Mouse (Mus musculus): ENCODE measurements around the gene Tbc1d24.

Tbc1d24 gene

DNA sequence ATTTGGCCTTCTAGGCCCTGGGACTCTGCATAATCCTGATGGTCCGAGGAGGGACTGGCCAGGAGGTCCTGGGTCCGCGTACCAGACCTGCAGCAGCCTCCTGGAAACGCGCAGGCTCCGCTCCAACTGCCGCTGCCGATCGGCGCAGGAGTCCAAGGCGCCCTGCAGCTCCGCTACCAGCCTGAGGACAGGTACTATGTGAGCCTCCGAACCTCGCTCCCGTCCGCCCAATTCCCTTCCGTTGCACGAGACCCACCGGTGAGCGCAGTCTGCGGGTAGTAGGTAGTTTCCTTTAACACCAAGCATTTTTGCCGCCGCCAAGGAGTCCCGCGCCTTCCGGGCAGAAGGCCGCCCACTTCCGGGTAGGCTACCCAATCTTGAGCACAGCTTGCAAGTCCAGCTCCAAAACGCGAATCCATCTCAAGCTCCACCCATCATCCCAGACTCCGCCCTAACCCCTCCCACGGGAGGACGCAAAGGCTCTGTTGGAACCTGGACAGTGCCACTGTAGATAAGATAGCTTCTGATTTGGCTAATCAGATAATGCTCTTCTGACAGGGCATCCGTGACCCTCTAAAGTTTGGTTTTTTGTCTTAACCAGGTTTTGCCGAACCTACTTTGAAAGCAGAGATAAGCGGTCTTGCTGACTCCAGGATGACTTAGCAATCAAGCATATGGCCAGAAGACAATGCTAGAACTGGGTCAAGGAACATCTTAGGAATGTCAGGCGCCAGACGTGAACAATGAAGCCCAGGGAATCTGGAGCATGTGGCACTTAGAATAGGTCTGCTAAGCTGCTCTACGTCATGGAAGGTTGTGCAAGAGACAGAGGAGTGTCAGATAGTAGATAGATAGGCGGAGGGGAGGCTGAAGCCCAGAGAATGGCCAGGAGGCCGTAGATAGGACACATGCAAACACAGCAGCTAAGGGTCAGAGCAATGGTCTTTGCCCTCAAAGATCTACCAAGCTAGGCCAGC lies 15.4 kb upstream of the Tbc1d24 start, which contains the start of gene Tedc2:
Gene Tedc2, minus strand, starts transcription at position 417 of the 977 bp plus-strand sequence.
- Histone ChIP-seq H3K27me3 (ENCODE audit: control insufficient read depth, insufficient read depth, low read length, poor library complexity, severe bottlenecking) (no peaks in the 10 kb centered on the region), H3K36me3 (ENCODE audit: control insufficient read depth, insufficient read depth, low read length, poor library complexity, severe bottlenecking) (no peaks in the 10 kb centered on the region)
- peak; percentile 92 for DNase-seq (ENCODE audit: low read depth, low spot score)

GRCm38 (mm10) chr17:24216836-24217235 lies 11.5 kb upstream of the Tbc1d24 start:
- DNase-seq (ENCODE audit: low read depth, low spot score), result no peak
- Histone ChIP-seq H3K27me3 (ENCODE audit: control insufficient read depth, insufficient read depth, low read length, poor library complexity, severe bottlenecking) (no peaks in the 10 kb centered on the region), H3K36me3 (ENCODE audit: control insufficient read depth, insufficient read depth, low read length, poor library complexity, severe bottlenecking) (no peaks in the 10 kb centered on the region)

DNA sequence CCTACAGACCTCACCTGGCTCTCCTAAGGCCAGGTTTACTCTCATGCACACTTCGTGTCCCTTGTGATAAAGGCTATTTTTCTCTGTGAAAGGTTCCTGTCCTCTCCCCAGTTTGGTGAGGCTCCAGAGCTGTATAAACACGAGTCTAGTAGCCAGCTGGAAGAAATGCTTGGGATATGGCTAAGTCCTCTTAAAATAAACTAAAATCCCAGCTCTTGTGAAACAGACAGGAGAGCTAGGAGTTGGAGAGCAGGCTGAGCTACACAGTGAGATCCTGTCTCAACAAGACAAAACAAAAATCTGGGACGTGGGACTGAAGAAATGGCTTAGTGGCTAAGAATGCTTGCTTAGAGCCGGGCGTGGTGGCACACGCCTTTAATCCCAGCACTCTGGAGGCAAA lies 7.8 kb upstream of the Tbc1d24 start:
- no peaks in the 10 kb centered on the region for H3K36me3 ChIP-seq (ENCODE audit: control insufficient read depth, insufficient read depth, low read length, poor library complexity, severe bottlenecking)

GRCm38 (mm10) chr17:24212441-24213018 lies 7.2 kb upstream of the Tbc1d24 start:
- no peak for DNase-seq (ENCODE audit: low read depth, low spot score)
- Histone ChIP-seq H3K36me3 (ENCODE audit: control insufficient read depth, insufficient read depth, low read length, poor library complexity, severe bottlenecking) (no peaks in the 10 kb centered on the region), H3K27me3 (ENCODE audit: control insufficient read depth, insufficient read depth, low read length, poor library complexity, severe bottlenecking) (no peaks in the 10 kb centered on the region)

More for the DNA sequence above, 7.8 kb upstream of the Tbc1d24 start:
- no peak for DNase-seq (ENCODE audit: low read depth, low spot score)
- no peaks in the 10 kb centered on the region for H3K27me3 ChIP-seq (ENCODE audit: control insufficient read depth, insufficient read depth, low read length, poor library complexity, severe bottlenecking)

DNA sequence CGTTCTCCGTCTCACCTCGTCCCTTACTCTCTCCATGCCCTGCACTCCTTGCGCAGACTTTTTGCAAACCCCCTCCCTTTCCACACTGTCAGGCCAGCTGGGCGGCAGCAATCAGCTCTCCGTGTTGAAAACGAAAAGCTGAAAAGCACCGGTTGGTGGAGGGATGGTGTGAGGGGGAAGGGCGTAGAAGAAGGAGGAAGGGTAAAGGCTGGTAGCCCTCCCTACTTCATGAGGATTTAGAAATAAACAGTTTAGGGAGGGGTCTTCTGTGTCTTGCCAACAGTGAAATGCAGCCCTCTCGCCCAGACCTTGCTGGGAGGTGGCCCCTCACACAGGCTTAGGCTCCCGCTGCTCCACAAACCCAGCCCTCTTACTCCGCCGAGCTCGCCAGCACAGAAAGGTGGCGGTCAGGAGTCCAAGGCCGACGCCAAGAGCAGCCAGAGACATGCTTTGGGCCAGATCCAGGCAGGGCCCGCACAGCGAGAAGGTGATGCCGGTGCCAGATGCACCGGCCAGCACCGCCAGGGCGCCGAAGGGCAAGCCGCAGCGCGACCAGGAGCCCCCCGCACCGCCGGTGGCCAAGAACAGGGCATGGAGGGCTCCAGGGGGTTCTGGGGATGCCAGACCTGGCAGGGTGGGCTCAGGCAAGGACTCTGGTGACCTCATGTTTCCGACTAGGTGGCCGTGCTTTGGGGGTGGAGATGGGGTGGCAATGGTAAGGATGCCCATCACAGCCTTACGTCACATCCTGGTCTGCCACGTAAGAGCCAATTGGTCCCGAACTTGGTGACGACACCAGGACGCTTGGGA lies 6.5 kb upstream of the Tbc1d24 start:
- no peaks in the 10 kb centered on the region for H3K36me3 ChIP-seq (ENCODE audit: control insufficient read depth, insufficient read depth, low read length, poor library complexity, severe bottlenecking)
- DNase-seq (ENCODE audit: low read depth, low spot score), result peak; percentile 40
- H3K27me3 ChIP-seq (ENCODE audit: control insufficient read depth, insufficient read depth, low read length, poor library complexity, severe bottlenecking), result no peaks in the 10 kb centered on the region

- no peak for DNase-seq (ENCODE audit: low read depth, low spot score)
- Histone ChIP-seq H3K36me3 (ENCODE audit: control insufficient read depth, insufficient read depth, low read length, poor library complexity, severe bottlenecking) (no peaks in the 10 kb centered on the region), H3K27me3 (ENCODE audit: control insufficient read depth, insufficient read depth, low read length, poor library complexity, severe bottlenecking) (no peaks in the 10 kb centered on the region)
Observed at GRCm38 (mm10) chr17:24210591-24210990, 5.2 kb upstream of the Tbc1d24 start.

DNA sequence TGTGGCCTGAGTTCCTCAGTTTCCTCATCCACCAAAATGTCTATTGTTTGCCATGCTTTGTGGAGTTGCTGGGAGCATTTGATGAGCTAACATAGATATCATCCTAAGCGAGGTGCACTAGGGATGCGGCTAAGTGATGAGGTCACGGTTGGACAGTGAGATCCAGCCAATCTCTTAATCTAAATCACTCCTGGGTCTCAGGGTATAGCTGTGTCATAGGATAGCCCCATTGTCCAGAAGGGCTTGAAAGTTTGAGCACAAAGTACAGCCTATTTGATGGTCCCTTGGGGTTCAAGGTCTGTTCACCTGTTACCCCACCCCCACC lies 4.5 kb upstream of the Tbc1d24 start:
- Histone ChIP-seq H3K27me3 (ENCODE audit: control insufficient read depth, insufficient read depth, low read length, poor library complexity, severe bottlenecking) (no peaks in the 10 kb centered on the region), H3K36me3 (ENCODE audit: control insufficient read depth, insufficient read depth, low read length, poor library complexity, severe bottlenecking) (no peaks in the 10 kb centered on the region)
- DNase-seq (ENCODE audit: low read depth, low spot score), result no peak

- Histone ChIP-seq H3K36me3 (ENCODE audit: control insufficient read depth, insufficient read depth, low read length, poor library complexity, severe bottlenecking) (no peaks in the 10 kb centered on the region), H3K27me3 (ENCODE audit: control insufficient read depth, insufficient read depth, low read length, poor library complexity, severe bottlenecking) (no peaks in the 10 kb centered on the region)
- DNase-seq (ENCODE audit: low read depth, low spot score), result peak; percentile 25
Observed at GRCm38 (mm10) chr17:24209043-24209915, 3.9 kb upstream of the Tbc1d24 start, which contains the start of gene Ntn3. Ntn3 (minus strand) TSS chr17:24209531.

DNA sequence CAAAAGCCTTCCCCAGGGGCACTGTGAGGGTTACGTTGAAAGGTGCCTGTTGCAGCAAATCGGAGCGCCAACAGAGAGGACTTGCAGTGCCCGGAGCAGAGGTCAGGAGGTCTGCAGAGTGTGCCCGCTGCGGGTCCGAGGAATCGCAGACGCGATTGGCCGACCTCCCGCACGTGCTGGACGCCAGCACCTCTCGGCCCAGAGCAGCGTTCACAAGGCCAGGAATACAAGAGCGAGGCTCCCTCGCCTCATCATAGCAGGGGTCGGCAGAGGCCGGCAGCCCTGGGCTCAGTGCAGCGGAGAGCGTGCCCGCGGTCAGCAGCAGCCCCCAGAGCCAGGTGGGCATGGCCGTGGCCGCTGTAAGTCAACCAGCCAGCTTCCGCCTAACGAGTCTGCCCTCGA lies 3.3 kb upstream of the Tbc1d24 start:
- no peaks in the 10 kb centered on the region for H3K27me3 ChIP-seq (ENCODE audit: control insufficient read depth, insufficient read depth, low read length, poor library complexity, severe bottlenecking)
- no peaks in the 10 kb centered on the region for H3K36me3 ChIP-seq (ENCODE audit: control insufficient read depth, insufficient read depth, low read length, poor library complexity, severe bottlenecking)
- no peak for DNase-seq (ENCODE audit: low read depth, low spot score)

DNA sequence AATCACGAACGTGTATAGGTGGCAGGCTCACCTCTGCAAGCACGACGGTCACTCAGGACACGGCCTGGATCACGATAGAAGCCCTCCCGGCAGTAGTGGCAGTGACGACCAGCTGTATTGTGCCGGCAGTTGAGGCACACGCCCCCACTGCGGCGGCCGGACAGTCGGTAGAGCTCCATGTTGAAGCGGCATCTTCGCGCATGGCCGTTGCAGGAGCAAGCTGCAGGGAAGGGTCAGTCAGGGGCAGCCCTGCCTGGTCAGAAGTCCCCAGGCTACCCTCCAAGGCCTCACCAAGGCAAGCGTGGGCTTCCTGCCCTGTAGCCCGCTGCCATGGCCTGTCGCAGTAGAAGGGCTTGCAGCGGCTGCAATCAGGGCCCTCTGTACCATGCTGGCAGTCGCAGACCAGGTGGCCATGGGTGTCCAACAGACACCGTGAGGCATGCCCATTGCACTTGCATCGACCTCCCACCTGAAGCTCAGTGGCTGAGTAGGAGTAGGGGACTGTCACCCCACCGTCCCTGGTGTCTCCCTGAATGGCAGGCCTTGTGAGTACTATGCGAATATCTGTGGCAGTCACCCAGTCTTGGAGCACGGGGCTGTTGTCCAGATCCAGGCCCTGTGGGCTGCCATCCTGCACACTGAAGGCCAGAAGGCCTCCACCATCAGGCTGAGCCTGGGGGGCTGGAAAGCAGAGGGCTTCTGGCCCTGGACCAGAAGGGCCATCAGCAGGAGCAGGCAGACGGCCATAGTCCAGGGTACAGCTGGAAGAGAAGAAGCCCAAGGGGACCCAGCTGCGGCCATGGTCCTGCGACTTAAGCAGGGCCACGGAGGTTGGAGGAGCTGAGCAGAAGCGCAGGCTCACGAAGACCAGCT lies 2.6 kb upstream of the Tbc1d24 start:
- Histone ChIP-seq H3K36me3 (ENCODE audit: control insufficient read depth, insufficient read depth, low read length, poor library complexity, severe bottlenecking) (no peaks in the 10 kb centered on the region), H3K27me3 (ENCODE audit: control insufficient read depth, insufficient read depth, low read length, poor library complexity, severe bottlenecking) (no peaks in the 10 kb centered on the region)
- no peak for DNase-seq (ENCODE audit: low read depth, low spot score)

- no peaks in the 10 kb centered on the region for H3K27me3 ChIP-seq (ENCODE audit: control insufficient read depth, insufficient read depth, low read length, poor library complexity, severe bottlenecking)
- H3K36me3 ChIP-seq (ENCODE audit: control insufficient read depth, insufficient read depth, low read length, poor library complexity, severe bottlenecking), result no peaks in the 10 kb centered on the region
- DNase-seq (ENCODE audit: low read depth, low spot score), result peak; percentile 67
Observed at GRCm38 (mm10) chr17:24206451-24207351, 1.3 kb upstream of the Tbc1d24 start.

DNA sequence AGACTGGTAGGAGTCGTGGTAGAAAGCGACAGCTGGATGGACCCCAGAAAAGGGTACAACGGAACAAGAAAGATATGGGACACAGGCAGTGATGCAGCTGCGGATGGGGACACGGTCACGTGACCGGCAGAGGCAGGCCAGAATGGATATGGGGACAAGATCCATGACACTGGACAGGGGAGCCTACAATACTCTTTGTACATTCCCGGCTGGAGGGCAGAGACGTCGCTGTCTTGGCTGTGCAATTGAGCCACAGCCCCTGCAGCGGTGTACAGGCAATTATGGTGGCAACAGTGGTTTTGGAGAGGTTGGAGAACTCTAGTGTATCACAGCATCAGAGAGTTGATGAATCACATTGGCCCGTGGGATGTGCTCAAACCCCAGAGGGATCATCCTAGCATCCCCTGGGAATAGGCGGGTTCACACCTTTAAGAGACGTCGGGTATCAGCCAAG lies 573 bp upstream of the Tbc1d24 start:
- no peaks in the 10 kb centered on the region for H3K36me3 ChIP-seq (ENCODE audit: control insufficient read depth, insufficient read depth, low read length, poor library complexity, severe bottlenecking)
- DNase-seq (ENCODE audit: low read depth, low spot score), result no peak
- H3K27me3 ChIP-seq (ENCODE audit: control insufficient read depth, insufficient read depth, low read length, poor library complexity, severe bottlenecking), result no peaks in the 10 kb centered on the region
